Mouse (Mus musculus) thymus, adult 2 months (tissue): Measurements from ENCODE around the gene Ddx39b. TPM values are rescaled to one million over a fixed set of nuclear protein-coding genes. Genes with fewer than 3 reads are reported as not detected.
"Not testable (repeated sequence)": the region's sequence is repeated elsewhere in the genome, so short reads cannot be mapped to it uniquely, and the experiment has no call there.

ENCODE experiments used
- DNase-seq: peaks from one replicate; pipeline ENCODE4 v3.0.0; 2021
- H3K27ac ChIP-seq: fragments of 200-500 bp; 2 replicates; pipeline ENCODE4 v1.5.1; 2012; ENCODE audit warnings: low read length, control low read depth; ENCODE audit not compliant: control insufficient read depth, insufficient read depth
- H3K27me3 ChIP-seq: fragments of 200-500 bp; 2 replicates; pipeline ENCODE4 v1.6.1; 2012; ENCODE audit warnings: mild to moderate bottlenecking, low read length, moderate library complexity, mixed read lengths; ENCODE audit not compliant: control insufficient read depth, insufficient read depth
- H3K36me3 ChIP-seq: fragments of 200-500 bp; 2 replicates; pipeline ENCODE4 v1.6.1; 2012; ENCODE audit warnings: mild to moderate bottlenecking, low read length, moderate library complexity; ENCODE audit not compliant: control insufficient read depth, insufficient read depth
- H3K4me1 ChIP-seq: fragments of 200-500 bp; replicated peaks from 2 replicates; pipeline ENCODE4 v1.6.1; 2012; ENCODE audit warnings: low read length; ENCODE audit not compliant: control insufficient read depth, insufficient read depth
- H3K4me3 ChIP-seq: fragments of 200-500 bp; 2 replicates; pipeline ENCODE4 v1.5.1; 2012; ENCODE audit warnings: mild to moderate bottlenecking, low read length, control low read depth, moderate library complexity; ENCODE audit not compliant: control insufficient read depth, insufficient read depth
- CTCF ChIP-seq: fragments of 200-500 bp; IDR thresholded peaks from 2 replicates; pipeline ENCODE4 v1.5.1; 2012; ENCODE audit warnings: mild to moderate bottlenecking, control low read depth, low read length, moderate library complexity, borderline replicate concordance; ENCODE audit not compliant: control insufficient read depth, poor library complexity, insufficient read depth; ENCODE audit errors: extremely low read depth
- POLR2A ChIP-seq: fragments of 200-500 bp; IDR thresholded peaks from 2 replicates; pipeline ENCODE4 v1.6.1; 2012; ENCODE audit warnings: mild to moderate bottlenecking, low read length, control low read depth, moderate library complexity; ENCODE audit not compliant: control insufficient read depth, poor library complexity, insufficient read depth; ENCODE audit errors: extremely low read depth
- WGBS: fragments of 180-500 bp; shearing (Covaris S2); methylation state at CpG from one replicate; pipeline ENCODE4 v1.1.7; 2018; 5-methylcytosine and 5-hydroxymethylcytosine counted together
- polyA plus RNA-seq: library from polyadenylated mRNA; depleted of rRNA; stranded (reverse); fragments of >200 nt; gene quantifications from 2 replicates; pipeline ENCODE4 v1.2.3, GENCODE M21; 2012

Ddx39b gene
- polyA plus RNA-seq, 1 experiment, result 778 TPM

DNA sequence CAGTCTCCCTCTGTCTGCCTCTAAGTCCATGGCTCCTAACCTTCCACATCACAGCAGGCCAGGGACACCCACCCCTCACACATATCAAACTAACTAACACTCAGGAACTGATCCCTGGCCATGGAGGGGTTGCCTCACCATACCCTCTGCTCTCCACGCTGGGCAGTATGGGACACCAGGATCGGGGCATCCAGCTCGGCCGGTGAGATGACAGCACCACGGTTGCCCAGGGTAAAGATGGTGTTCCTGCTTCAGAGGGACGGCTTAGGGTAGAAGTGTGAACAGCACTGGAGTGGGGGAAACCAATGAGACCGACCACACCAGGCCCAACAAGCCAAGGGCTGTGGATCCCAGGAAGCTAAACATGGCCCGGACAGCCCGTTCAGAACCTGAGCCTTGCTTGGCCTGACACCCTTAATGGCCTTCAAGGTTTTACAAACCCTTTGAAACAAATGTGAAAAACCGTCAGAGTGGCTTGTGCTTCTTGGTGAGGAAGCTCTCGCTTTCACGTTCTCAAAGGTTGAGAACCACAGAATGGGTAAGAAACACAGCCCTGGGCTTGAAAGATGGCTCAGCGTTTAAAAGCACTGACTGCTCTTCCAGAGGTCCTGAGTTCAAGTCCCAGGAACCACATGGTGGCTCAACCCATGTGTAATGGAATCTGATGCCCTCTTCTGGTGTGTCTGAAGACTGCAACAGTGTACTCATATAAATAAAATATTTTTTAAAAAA lies 37.6 kb downstream of the Ddx39b start:
- WGBS, result 91% methylated on average over 13 of the region's 13 CpGs

DNA sequence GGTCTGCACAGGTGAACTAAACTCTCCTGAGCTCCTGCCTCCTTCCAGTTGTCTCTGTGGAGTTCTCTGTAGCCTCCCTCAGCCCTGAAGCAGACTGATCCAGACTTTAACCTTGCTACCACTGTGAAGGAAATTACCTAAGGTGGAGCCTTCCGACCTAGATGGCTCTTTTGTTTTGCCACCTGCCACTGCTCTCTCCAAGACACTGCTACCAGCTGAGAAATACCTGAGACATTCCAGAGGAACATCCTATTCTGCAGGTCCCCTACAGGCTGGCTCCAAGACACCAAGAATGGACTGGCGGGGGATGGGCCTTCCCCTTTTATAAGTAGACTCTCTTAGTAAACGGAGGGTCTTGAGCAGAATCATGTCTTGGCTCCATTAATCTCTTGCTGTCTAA lies 38.7 kb downstream of the Ddx39b start:
- no peaks in the 10 kb centered on the region for H3K4me1 ChIP-seq
- no peak overlapping the region for H3K27ac ChIP-seq
- no peaks in the 10 kb centered on the region for H3K36me3 ChIP-seq
- H3K4me3 ChIP-seq, result no peak overlapping the region
- 85% methylated on average over 3 of the region's 3 CpGs for WGBS
- DNase-seq, result no peak
- TF ChIP-seq POLR2A, result no peak
- no peak for TF ChIP-seq CTCF
- H3K27me3 ChIP-seq, result peaks cover 2% of the 10 kb centered on the region; the same call in 1 of the 2 replicates

More for the DNA sequence above, 37.6 kb downstream of the Ddx39b start:
- DNase-seq, result no peak
- TF ChIP-seq CTCF, result no peak
- no peak for TF ChIP-seq POLR2A
- Histone ChIP-seq H3K4me1 (peaks cover 3% of the 10 kb centered on the region; the same call in 1 of the 2 replicates), H3K36me3 (no peaks in the 10 kb centered on the region), H3K27me3 (peaks cover 2% of the 10 kb centered on the region; the same call in 1 of the 2 replicates), H3K27ac (no peak overlapping the region), H3K4me3 (no peak overlapping the region)

DNA sequence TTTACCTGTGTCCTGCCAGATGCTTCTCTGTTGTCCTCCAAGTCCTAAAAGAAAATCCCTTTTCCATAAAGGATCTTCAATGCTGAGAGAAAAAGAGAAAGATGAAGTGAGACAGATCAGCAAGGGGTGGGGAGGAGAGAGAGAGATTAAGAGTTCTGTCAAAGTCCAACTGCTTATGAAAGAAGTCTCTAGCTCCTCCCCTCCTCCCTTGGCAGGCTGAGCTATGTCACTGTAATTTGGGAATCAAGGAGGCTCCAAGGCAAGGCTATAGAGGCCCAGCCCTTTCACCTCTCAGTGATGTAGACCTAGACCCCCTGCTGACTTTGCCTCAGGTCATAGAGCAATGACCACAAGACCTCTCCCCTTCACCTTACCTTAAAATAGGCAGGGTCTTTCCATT lies 43.9 kb downstream of the Ddx39b start:
- Histone ChIP-seq H3K27me3 (no peaks in the 10 kb centered on the region), H3K4me1 (no peaks in the 10 kb centered on the region), H3K4me3 (no peak overlapping the region), H3K27ac (no peak overlapping the region), H3K36me3 (no peaks in the 10 kb centered on the region)
- no peak for DNase-seq
- TF ChIP-seq CTCF, result no peak
- TF ChIP-seq POLR2A, result no peak

DNA sequence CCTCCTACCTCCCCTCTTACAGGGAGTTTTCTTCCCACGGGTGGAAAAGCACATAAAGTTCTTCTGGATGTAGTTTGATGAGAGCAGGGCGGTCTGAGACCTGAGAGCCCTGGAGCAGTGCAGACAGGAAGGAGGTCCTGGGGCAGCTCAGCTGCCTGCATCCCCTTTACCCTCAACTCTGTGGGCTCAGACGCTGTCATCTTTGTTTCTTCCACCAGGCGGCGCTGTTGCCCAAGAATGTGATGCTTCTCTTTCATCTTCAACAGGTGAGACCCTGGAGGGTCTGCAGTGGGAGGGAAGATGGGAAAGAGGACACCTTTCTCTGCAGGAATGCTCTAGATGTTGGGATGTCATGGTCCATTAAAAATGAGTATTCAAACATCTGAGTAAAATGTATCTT lies 54.2 kb downstream of the Ddx39b start:
- not testable (repeated sequence) for H3K4me3 ChIP-seq, H3K27me3 ChIP-seq, H3K36me3 ChIP-seq, H3K27ac ChIP-seq, H3K4me1 ChIP-seq
- DNase-seq, result peak; percentile 91
- WGBS, result 4% methylated on average over 5 of the region's 5 CpGs
- peak; percentile 57; the same call in 1 of the 2 replicates for TF ChIP-seq CTCF

DNA sequence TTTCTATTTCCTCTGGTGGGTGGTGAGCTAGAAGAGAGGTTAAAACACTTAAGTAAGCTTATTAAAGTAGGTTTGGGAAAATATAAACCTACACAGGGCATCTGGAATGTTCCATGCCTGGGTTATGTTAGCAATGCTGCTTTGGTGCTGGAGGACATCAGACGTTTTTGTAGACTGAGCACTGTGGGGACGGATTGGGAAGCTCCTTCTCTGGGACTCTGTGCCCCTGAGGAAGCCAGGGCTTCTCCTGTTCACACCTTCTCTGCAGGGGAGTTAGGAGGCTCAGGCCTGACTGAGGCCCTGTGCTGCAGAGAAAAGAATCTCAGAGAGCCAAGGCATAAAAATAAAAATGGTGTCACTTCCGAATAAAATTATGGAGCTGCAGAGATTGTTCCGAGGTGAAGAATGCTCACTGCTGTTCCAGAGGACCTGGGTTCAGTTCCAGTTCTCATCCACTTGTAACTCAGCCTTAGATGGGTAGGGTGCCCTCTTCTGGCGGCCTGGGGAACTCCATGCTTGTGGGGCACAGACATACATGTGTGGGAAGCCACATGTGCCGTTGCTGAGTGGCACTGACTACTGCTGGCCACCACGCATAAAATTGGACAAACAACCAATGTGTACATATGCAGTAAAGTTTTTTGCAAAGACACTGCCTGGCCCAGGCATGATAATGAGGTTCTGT lies 58.9 kb downstream of the Ddx39b start:
- peaks cover 27% of the 10 kb centered on the region for H3K4me1 ChIP-seq
- not testable (repeated sequence) for DNase-seq, H3K27ac ChIP-seq, H3K36me3 ChIP-seq, H3K27me3 ChIP-seq, H3K4me3 ChIP-seq
- 93% methylated on average over 7 of the region's 7 CpGs for WGBS

DNA sequence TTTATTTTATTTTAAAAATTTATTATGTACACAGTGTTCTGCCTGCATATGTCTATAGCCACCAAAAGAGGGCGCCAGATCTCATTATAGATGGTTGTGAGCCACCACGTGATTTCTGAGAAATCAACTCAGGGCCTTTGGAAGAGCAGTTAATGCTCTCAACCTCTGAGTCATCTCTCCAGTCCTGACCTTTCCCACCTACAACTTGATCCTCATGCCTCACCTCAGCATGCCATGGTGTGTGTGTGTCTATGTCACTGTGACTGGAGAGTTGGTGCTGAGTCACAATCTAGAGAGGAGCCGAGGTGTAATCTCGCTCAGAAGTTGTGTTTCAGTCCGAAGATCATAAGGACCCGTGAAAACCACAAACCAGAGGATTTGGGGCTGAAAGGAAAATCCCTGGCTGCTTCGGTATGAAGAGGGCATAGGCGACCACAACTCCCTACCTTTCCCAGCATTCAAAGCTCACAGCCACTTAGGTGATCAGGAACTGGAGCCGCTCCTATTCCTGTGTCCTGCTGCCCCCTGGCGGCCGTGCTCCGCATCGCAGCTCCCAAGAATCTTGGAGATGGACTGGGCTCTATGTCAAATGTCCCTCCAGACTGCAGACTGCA lies 60.2 kb downstream of the Ddx39b start:
- TF ChIP-seq POLR2A (no peak), CTCF (peak; percentile 94)
- DNase-seq, result peak; percentile 96
- Histone ChIP-seq H3K27ac (no peak overlapping the region), H3K4me1 (peaks cover 38% of the 10 kb centered on the region), H3K27me3 (no peaks in the 10 kb centered on the region), H3K36me3 (no peaks in the 10 kb centered on the region), H3K4me3 (peak overlapping the region; percentile 15; the same call in 1 of the 2 replicates)
- WGBS, result 9% methylated on average over 13 of the region's 13 CpGs
